In the genomic region with DNA sequence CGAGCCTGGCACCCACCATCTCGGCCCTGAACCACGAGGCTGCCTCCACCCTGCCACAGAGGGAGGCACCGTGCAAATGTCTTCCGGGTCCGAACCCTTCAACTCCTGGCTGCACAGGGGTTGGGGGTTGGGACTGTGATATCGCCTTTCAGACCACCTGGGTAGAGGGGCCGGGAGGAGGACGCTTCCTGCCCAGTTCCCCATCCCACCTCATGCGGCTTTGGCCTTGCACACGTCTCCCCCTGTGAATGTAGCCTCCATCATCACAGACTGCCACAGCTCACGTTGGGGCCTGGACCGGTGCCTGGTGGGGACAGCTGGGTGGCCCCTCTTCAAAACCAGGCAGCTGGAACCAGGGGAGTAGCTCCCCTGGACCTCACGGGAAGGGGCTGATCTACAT, we compare ENCODE assay signal across 11 mouse cellular contexts. TPM values are rescaled to one million over a fixed set of nuclear protein-coding genes. Genes with fewer than 3 reads are reported as not detected.
DNase-seq lines count a peak whose midpoint lies in the region; ATAC-seq and TF ChIP-seq lines count a peak whose summit lies in the region.
"Had no signal": no experiment of that assay in that cellular context is flagged by ENCODE, and none has a peak within 500 bp of the region (broad histone marks: within the 10 kb centered on the region; RNA-seq: fewer than 3 reads in every experiment).

No protein-coding gene starts in this region.

- no peak for ATAC-seq in heart, embryonic 16.5 days (replicated peaks; ENCODE audit: extremely low read depth, insufficient read depth, low FRiP score)
- no peak for ATAC-seq in embryonic facial prominence, embryonic 13.5 days (ENCODE audit: insufficient number of reproducible peaks, insufficient read depth, low FRiP score, low TSS enrichment, low read depth)
- no peak for ATAC-seq in limb, embryonic 13.5 days (ENCODE audit: low FRiP score, low read depth)

- no peaks in the 10 kb centered on the region for H3K9me3 ChIP-seq in heart, embryonic 16.5 days (replicated peaks; ENCODE audit: control insufficient read depth, low read length)
- no peaks in the 10 kb centered on the region for H3K9me3 ChIP-seq in ES-E14 (ENCODE audit: control insufficient read depth, insufficient read depth, low read depth, low read length)
- H3K9me3 ChIP-seq in embryonic facial prominence, embryonic 13.5 days = no peaks in the 10 kb centered on the region
- no peaks in the 10 kb centered on the region for H3K9me3 ChIP-seq in limb, embryonic 13.5 days

- H3K4me1 ChIP-seq in heart, embryonic 16.5 days (ENCODE audit: control insufficient read depth, insufficient read depth, low read length) = peaks cover 45% of the 10 kb centered on the region
- peaks cover 2 to 16% of the 10 kb centered on the region in 2 experiments; a peak in 3 of 4 replicates for H3K4me1 ChIP-seq in ES-E14 (ENCODE audit: control insufficient read depth in 2 of 2, insufficient read depth in 2 of 2, low read length in 2 of 2, poor library complexity in 1 of 2)
- peaks cover 39% of the 10 kb centered on the region for H3K4me1 ChIP-seq in embryonic facial prominence, embryonic 13.5 days
- H3K4me1 ChIP-seq in limb, embryonic 13.5 days = peaks cover 40% of the 10 kb centered on the region

- peak overlapping the region; percentile 60; the same call in 1 of the 2 replicates for H3K4me2 ChIP-seq in heart, embryonic 16.5 days (ENCODE audit: low read depth, low read length)
- H3K4me2 ChIP-seq in embryonic facial prominence, embryonic 13.5 days = peak overlapping the region; percentile 57
- H3K4me2 ChIP-seq in limb, embryonic 13.5 days (replicated peaks) = peak overlapping the region; percentile 58

- 47% methylated on average over 14 of the region's 14 CpGs for WGBS in heart, embryonic 16.5 days
- 11% methylated on average over 14 of the region's 14 CpGs for WGBS in embryonic facial prominence, embryonic 13.5 days
- WGBS in limb, embryonic 13.5 days = 23% methylated on average over 14 of the region's 14 CpGs

- in situ Hi-C loops in ES-E14 (cut with MboI; ENCODE audit: low sequenced_read_pairs in 2 of 2, unreplicated experiment in 2 of 2) = loop anchor here in 1 of 2 experiments (5.0 kb wide), 1 partner anchor 74 kb away; no protein-coding TSS in a partner anchor

- no peaks in the 10 kb centered on the region for H3K36me3 ChIP-seq in heart, embryonic 16.5 days (ENCODE audit: control insufficient read depth, insufficient read depth)
- peaks cover 7% of the 10 kb centered on the region; the same call in 1 of the 2 replicates for H3K36me3 ChIP-seq in ES-E14 (ENCODE audit: control insufficient read depth, insufficient read depth, low read length, poor library complexity, severe bottlenecking)
- peaks cover 14% of the 10 kb centered on the region for H3K36me3 ChIP-seq in embryonic facial prominence, embryonic 13.5 days
- H3K36me3 ChIP-seq in limb, embryonic 13.5 days = peaks cover 16% of the 10 kb centered on the region

- H3K27ac ChIP-seq in heart, embryonic 16.5 days (ENCODE audit: low read length) = no peak overlapping the region
- H3K27ac ChIP-seq in ES-E14 (ENCODE audit: insufficient read depth, low read depth, low read length, poor library complexity, severe bottlenecking) = no peak overlapping the region
- peak overlapping the region; percentile 40 for H3K27ac ChIP-seq in embryonic facial prominence, embryonic 13.5 days
- H3K27ac ChIP-seq in limb, embryonic 13.5 days = peak overlapping the region; percentile 39; the same call in 1 of the 2 replicates

- no peak overlapping the region for H3K4me3 ChIP-seq in heart, embryonic 16.5 days (ENCODE audit: low read length)
- peak overlapping the region; percentile 25 to 38; a peak in 2 of 4 replicates for H3K4me3 ChIP-seq in ES-E14 (ENCODE audit: insufficient read depth in 1 of 2, low read depth in 1 of 2, low read length in 2 of 2, poor library complexity in 1 of 2, severe bottlenecking in 1 of 2)
- H3K4me3 ChIP-seq in embryonic facial prominence, embryonic 13.5 days = peak overlapping the region; percentile 35
- peak overlapping the region; percentile 28 for H3K4me3 ChIP-seq in limb, embryonic 13.5 days

- no peaks in the 10 kb centered on the region for H3K27me3 ChIP-seq in heart, embryonic 16.5 days (ENCODE audit: control insufficient read depth, insufficient read depth, low read length)
- H3K27me3 ChIP-seq in embryonic facial prominence, embryonic 13.5 days = no peaks in the 10 kb centered on the region; the same call in 1 of the 2 replicates
- H3K27me3 ChIP-seq in limb, embryonic 13.5 days = no peaks in the 10 kb centered on the region

- DNase-seq in heart, adult 18-20 months = no peak
- no peak for DNase-seq in ES-E14 (ENCODE audit: low read depth, low spot score)
- no peak for DNase-seq in T-cell, adult 2 months (ENCODE audit: low spot score)
- DNase-seq in adrenal gland, adult 2 months = no peak
- no peak for DNase-seq in kidney, postnatal 10 days
- DNase-seq: thymus, postnatal 36 days had no signal

- H3K9ac ChIP-seq in heart, embryonic 16.5 days (ENCODE audit: low read length) = peak overlapping the region; percentile 69
- H3K9ac ChIP-seq in ES-E14 (ENCODE audit: insufficient read depth, low read depth, low read length, poor library complexity, severe bottlenecking) = no peak overlapping the region
- peak overlapping the region; percentile 64 for H3K9ac ChIP-seq in embryonic facial prominence, embryonic 13.5 days
- peak overlapping the region; percentile 54 for H3K9ac ChIP-seq in limb, embryonic 13.5 days

TF ChIP-seq in ES-E14, 5 proteins besides CTCF, POLR2A, EP300 and RAD21:
- no peak for TF ChIP-seq CHD2 (IDR thresholded peaks at IDR 0.05; ENCODE audit: low read depth, low read length)
- no peak for TF ChIP-seq ZNF384 (IDR thresholded peaks at IDR 0.05; ENCODE audit: low read depth, low read length)
- no peak for TF ChIP-seq ZC3H11A (IDR thresholded peaks at IDR 0.05; ENCODE audit: borderline replicate concordance, low read depth, low read length)
- no peak for TF ChIP-seq MAFK (IDR thresholded peaks at IDR 0.05; ENCODE audit: insufficient read depth, low read depth, low read length)
- no peak for TF ChIP-seq HCFC1 (IDR thresholded peaks at IDR 0.05; ENCODE audit: borderline replicate concordance, insufficient read depth, low read length)

RNA-seq across cellular contexts. Expression of gene Adam11, which starts 16.9 kb away (rescaled TPM):
- polyA plus RNA-seq in heart, embryonic 16.5 days (2015; fragmentation: Nextera tagmentation; extraction: Ambion mirVana) = 5.2 and 5.3 TPM in 2 replicates
- 1 to 10 TPM; 6.6 to 7.5 TPM for total RNA-seq in heart, adult 18-20 months (2021)
- total RNA-seq in ES-E14 (2012; rRNA removed) = 1.7 and 2.5 TPM in 2 replicates
- 13.8 and 14.4 TPM in 2 replicates for polyA plus RNA-seq in embryonic facial prominence, embryonic 13.5 days (2015; fragmentation: Nextera tagmentation; extraction: Ambion mirVana)
- 14.7 and 15.8 TPM in 2 replicates for polyA plus RNA-seq in limb, embryonic 13.5 days (2015; fragmentation: Nextera tagmentation; extraction: Ambion mirVana)
- 1 to 10 TPM; 2.9 to 3.4 TPM for total RNA-seq in adrenal gland, adult 2 months (2021)
- 9.2 and 11.0 TPM in 2 replicates for polyA plus RNA-seq in adrenal gland, adult 2 months (2012; rRNA removed)

RNA-seq across cellular contexts. Expression of gene Gjc1, which starts 41.3 kb away (rescaled TPM):
- 45.5 and 46.3 TPM in 2 replicates for polyA plus RNA-seq in heart, embryonic 16.5 days (2015; fragmentation: Nextera tagmentation; extraction: Ambion mirVana)
- total RNA-seq in heart, adult 18-20 months (2021) = 10 to 100 TPM; 17.2 to 18.2 TPM
- 74.8 and 77.1 TPM in 2 replicates for total RNA-seq in ES-E14 (2012; rRNA removed)
- 75.7 and 81.9 TPM in 2 replicates for polyA plus RNA-seq in embryonic facial prominence, embryonic 13.5 days (2015; fragmentation: Nextera tagmentation; extraction: Ambion mirVana)
- polyA plus RNA-seq in limb, embryonic 13.5 days (2015; fragmentation: Nextera tagmentation; extraction: Ambion mirVana) = 75.6 and 78.1 TPM in 2 replicates
- total RNA-seq in adrenal gland, adult 2 months (2021) = 10 to 100 TPM; 12.9 to 20.6 TPM
- 1.8 and 2.4 TPM in 2 replicates for polyA plus RNA-seq in adrenal gland, adult 2 months (2012; rRNA removed)
- total RNA-seq: MEL had no signal

RNA-seq across cellular contexts. Expression of gene Higd1b, which starts 57.5 kb away (rescaled TPM):
- 6.4 and 9.9 TPM in 2 replicates for polyA plus RNA-seq in heart, embryonic 16.5 days (2015; fragmentation: Nextera tagmentation; extraction: Ambion mirVana)
- 10 to 100 TPM; 10.6 to 15.7 TPM for total RNA-seq in heart, adult 18-20 months (2021)
- total RNA-seq in ES-E14 (2012; rRNA removed) = 1.0 TPM in 1 of 2 replicates, not detected in the other
- not detected in 2 replicates for polyA plus RNA-seq in embryonic facial prominence, embryonic 13.5 days (2015; fragmentation: Nextera tagmentation; extraction: Ambion mirVana)
- polyA plus RNA-seq in limb, embryonic 13.5 days (2015; fragmentation: Nextera tagmentation; extraction: Ambion mirVana) = not detected in 2 replicates
- total RNA-seq in adrenal gland, adult 2 months (2021) = 1 to 10 TPM in 1 of 2 experiments, under 1 TPM in 1; 0.66 to 2.9 TPM
- 2.0 and 2.8 TPM in 2 replicates for polyA plus RNA-seq in adrenal gland, adult 2 months (2012; rRNA removed)
- total RNA-seq: liver, adult 2 months; MEL had no signal
- polyA plus RNA-seq: liver, adult 2 months had no signal

Comparison
In these comparisons a context has a peak if more than half of its experiments do, and no peak if none do; other contexts are left out.
1. H3K27ac ChIP-seq: peak in embryonic facial prominence, embryonic 13.5 days (single experiment) and limb, embryonic 13.5 days (single experiment); none in heart, embryonic 16.5 days (single experiment) and ES-E14 (single experiment).
2. RNA of gene Gjc1, which starts 41.3 kb away (polyA plus RNA-seq): 75.7 to 81.9 TPM in embryonic facial prominence, embryonic 13.5 days, 75.6 to 78.1 TPM in limb, embryonic 13.5 days and 45.5 to 46.3 TPM in heart, embryonic 16.5 days; 1.8 to 2.4 TPM in adrenal gland, adult 2 months; every median in the first group is over 10 times any median in the second.
3. Peak in every context shown above with its lines, with median percentiles within 50 percentile points of each other: H3K4me2 ChIP-seq.